Mouse (Mus musculus) hindbrain, embryonic 12.5 days (tissue): ENCODE results near the gene Ibtk. TPM values are rescaled to one million over a fixed set of nuclear protein-coding genes. Genes with fewer than 3 reads are reported as not detected.
"Not testable (repeated sequence)": the region's sequence is repeated elsewhere in the genome, so short reads cannot be mapped to it uniquely, and the experiment has no call there.

Experiments used
- ATAC-seq: fragments of 200-750 bp; cut with Nextera tagmentation; 2 replicates; pipeline ENCODE4 v1.8.0; 2017; ENCODE audit warnings: moderate TSS enrichment; ENCODE audit not compliant: low FRiP score
- H3K27ac ChIP-seq: fragments of 300-500 bp; sonication (generic); 2 replicates; pipeline ENCODE4 v1.5.1; 2016; ENCODE audit warnings: mild to moderate bottlenecking
- H3K27me3 ChIP-seq: fragments of 300-500 bp; sonication (generic); 2 replicates; pipeline ENCODE4 v1.6.1; 2016; ENCODE audit warnings: mild to moderate bottlenecking
- H3K36me3 ChIP-seq: fragments of 300-500 bp; sonication (generic); 2 replicates; pipeline ENCODE4 v1.6.1; 2016; ENCODE audit warnings: mild to moderate bottlenecking
- H3K4me1 ChIP-seq: fragments of 300-500 bp; sonication (generic); 2 replicates; pipeline ENCODE4 v1.6.1; 2016
- H3K4me2 ChIP-seq: fragments of 300-500 bp; sonication (generic); replicated peaks from 2 replicates; pipeline ENCODE4 v1.6.1; 2016; ENCODE audit warnings: mild to moderate bottlenecking
- H3K4me3 ChIP-seq: fragments of 300-500 bp; sonication (generic); 2 replicates; pipeline ENCODE4 v1.5.1; 2016; ENCODE audit warnings: mild to moderate bottlenecking
- H3K9ac ChIP-seq: fragments of 300-500 bp; sonication (generic); 2 replicates; pipeline ENCODE4 v1.6.1; 2016; ENCODE audit warnings: mild to moderate bottlenecking, moderate library complexity
- H3K9me3 ChIP-seq: fragments of 300-500 bp; sonication (generic); replicated peaks from 2 replicates; pipeline ENCODE4 v1.6.1; 2016; ENCODE audit warnings: mild to moderate bottlenecking
- WGBS: fragments of 180-500 bp; shearing (Covaris S2); methylation state at CpG from one replicate; pipeline ENCODE4 v1.1.7; 2016; 5-methylcytosine and 5-hydroxymethylcytosine counted together
- polyA plus RNA-seq: library from polyadenylated mRNA; unstranded; fragments of >200 nt; fragmentation: Nextera tagmentation; extraction: Ambion mirVana; gene quantifications from 2 replicates; pipeline ENCODE4 v1.2.1, GENCODE M21; 2016

Gene Ibtk
- polyA plus RNA-seq, result 43.5 and 47.0 TPM in 2 replicates

GRCm38 (mm10) chr9:85749142-85749921 lies at the start of gene Ibtk:
Ibtk (minus strand) TSS chr9:85749334.
- H3K9ac ChIP-seq, result peak within 1 kb of the TSS; percentile 98
- under 1% methylated on average over 52 of the region's 52 CpGs for WGBS
- H3K9me3 ChIP-seq, result no peaks in the 10 kb centered on the region
- H3K4me2 ChIP-seq, result peak within 1 kb of the TSS; percentile 75
- peak within 1 kb of the TSS; percentile 99 for H3K27ac ChIP-seq
- H3K4me1 ChIP-seq, result peaks cover 13% of the 10 kb centered on the region
- ATAC-seq, result peak; percentile 100
- H3K27me3 ChIP-seq, result no peaks in the 10 kb centered on the region
- peak within 1 kb of the TSS; percentile 97 for H3K4me3 ChIP-seq
- H3K36me3 ChIP-seq, result no peaks in the 10 kb centered on the region

GRCm38 (mm10) chr9:85791521-85791920 lies 42.4 kb upstream of the Ibtk start:
- not testable (repeated sequence) for H3K36me3 ChIP-seq, H3K4me3 ChIP-seq, H3K4me1 ChIP-seq, H3K27me3 ChIP-seq, ATAC-seq, H3K9ac ChIP-seq, H3K4me2 ChIP-seq, H3K27ac ChIP-seq, H3K9me3 ChIP-seq
- 97% methylated on average over 18 of the region's 18 CpGs for WGBS

- no peaks in the 10 kb centered on the region for H3K36me3 ChIP-seq
- H3K9me3 ChIP-seq, result no peaks in the 10 kb centered on the region
- H3K9ac ChIP-seq, result no peak overlapping the region
- no peak overlapping the region for H3K27ac ChIP-seq
- no peak for ATAC-seq
- H3K4me3 ChIP-seq, result no peak overlapping the region
- H3K27me3 ChIP-seq, result no peaks in the 10 kb centered on the region
- no peak overlapping the region for H3K4me2 ChIP-seq
- 61% methylated on average over 4 of the region's 4 CpGs for WGBS
- H3K4me1 ChIP-seq, result no peaks in the 10 kb centered on the region
Measured at GRCm38 (mm10) chr9:85780249-85780648, 31.1 kb upstream of the Ibtk start.

- Histone ChIP-seq H3K9ac (no peak overlapping the region), H3K9me3 (no peaks in the 10 kb centered on the region), H3K36me3 (no peaks in the 10 kb centered on the region), H3K27me3 (no peaks in the 10 kb centered on the region), H3K4me1 (no peaks in the 10 kb centered on the region), H3K4me2 (no peak overlapping the region), H3K4me3 (no peak overlapping the region), H3K27ac (no peak overlapping the region)
- ATAC-seq, result no peak
- 28% methylated on average over 4 of the region's 4 CpGs for WGBS
Measured at GRCm38 (mm10) chr9:85779458-85779857, 30.3 kb upstream of the Ibtk start.

- ATAC-seq, result no peak
- no peak overlapping the region for H3K27ac ChIP-seq
- no peaks in the 10 kb centered on the region for H3K36me3 ChIP-seq
- 72% methylated on average over 6 of the region's 6 CpGs for WGBS
- H3K4me3 ChIP-seq, result no peak overlapping the region
- H3K4me2 ChIP-seq, result no peak overlapping the region
- H3K9ac ChIP-seq, result no peak overlapping the region
- H3K4me1 ChIP-seq, result no peaks in the 10 kb centered on the region
- no peaks in the 10 kb centered on the region for H3K9me3 ChIP-seq
- H3K27me3 ChIP-seq, result no peaks in the 10 kb centered on the region
Measured at GRCm38 (mm10) chr9:85777544-85777943, 28.4 kb upstream of the Ibtk start.

GRCm38 (mm10) chr9:85772280-85772679 lies 23.1 kb upstream of the Ibtk start:
- Histone ChIP-seq H3K4me1 (no peaks in the 10 kb centered on the region), H3K27me3 (no peaks in the 10 kb centered on the region), H3K27ac (no peak overlapping the region), H3K36me3 (no peaks in the 10 kb centered on the region), H3K9me3 (no peaks in the 10 kb centered on the region), H3K9ac (no peak overlapping the region), H3K4me2 (no peak overlapping the region), H3K4me3 (no peak overlapping the region)
- ATAC-seq, result no peak
- 72% methylated on average over 12 of the region's 12 CpGs for WGBS

- H3K9ac ChIP-seq, result no peak overlapping the region
- H3K9me3 ChIP-seq, result no peaks in the 10 kb centered on the region
- H3K36me3 ChIP-seq, result no peaks in the 10 kb centered on the region
- no peak overlapping the region for H3K4me2 ChIP-seq
- no peaks in the 10 kb centered on the region for H3K27me3 ChIP-seq
- no peak overlapping the region for H3K4me3 ChIP-seq
- no peaks in the 10 kb centered on the region for H3K4me1 ChIP-seq
- 78% methylated on average over 3 of the region's 3 CpGs for WGBS
- no peak for ATAC-seq
- no peak overlapping the region for H3K27ac ChIP-seq
Measured at GRCm38 (mm10) chr9:85771454-85771853, 22.3 kb upstream of the Ibtk start.

- no peak overlapping the region for H3K9ac ChIP-seq
- no peaks in the 10 kb centered on the region for H3K27me3 ChIP-seq
- H3K9me3 ChIP-seq, result no peaks in the 10 kb centered on the region
- no peaks in the 10 kb centered on the region for H3K4me1 ChIP-seq
- no peak overlapping the region for H3K27ac ChIP-seq
- no peak overlapping the region for H3K4me2 ChIP-seq
- 82% methylated on average over 4 of the region's 4 CpGs for WGBS
- ATAC-seq, result no peak
- H3K36me3 ChIP-seq, result no peaks in the 10 kb centered on the region
- no peak overlapping the region for H3K4me3 ChIP-seq
Measured at GRCm38 (mm10) chr9:85770369-85770768, 21.2 kb upstream of the Ibtk start.

- Histone ChIP-seq H3K36me3 (no peaks in the 10 kb centered on the region), H3K4me1 (no peaks in the 10 kb centered on the region), H3K27me3 (no peaks in the 10 kb centered on the region), H3K9ac (no peak overlapping the region), H3K4me2 (no peak overlapping the region), H3K4me3 (no peak overlapping the region), H3K9me3 (no peaks in the 10 kb centered on the region), H3K27ac (no peak overlapping the region)
- ATAC-seq, result no peak
- WGBS, result 70% methylated on average over 12 of the region's 12 CpGs
Measured at GRCm38 (mm10) chr9:85769057-85769789, 20.1 kb upstream of the Ibtk start.

GRCm38 (mm10) chr9:85767255-85767654 lies 18.1 kb upstream of the Ibtk start:
- no peak overlapping the region for H3K27ac ChIP-seq
- H3K4me1 ChIP-seq, result no peaks in the 10 kb centered on the region
- no peaks in the 10 kb centered on the region for H3K9me3 ChIP-seq
- no peak overlapping the region for H3K4me3 ChIP-seq
- ATAC-seq, result peak; percentile 60; the same call in 1 of the 2 replicates
- H3K4me2 ChIP-seq, result no peak overlapping the region
- no peaks in the 10 kb centered on the region for H3K36me3 ChIP-seq
- 79% methylated on average over 2 of the region's 2 CpGs for WGBS
- H3K27me3 ChIP-seq, result no peaks in the 10 kb centered on the region
- H3K9ac ChIP-seq, result no peak overlapping the region

- Histone ChIP-seq H3K27me3 (no peaks in the 10 kb centered on the region), H3K4me2 (no peak overlapping the region), H3K9me3 (no peaks in the 10 kb centered on the region), H3K9ac (no peak overlapping the region), H3K4me3 (no peak overlapping the region), H3K27ac (no peak overlapping the region), H3K36me3 (no peaks in the 10 kb centered on the region), H3K4me1 (no peaks in the 10 kb centered on the region)
- whole genome bisulfite sequencing, result 63% methylated on average over 1 of the region's 1 CpGs
- ATAC-seq, result no peak
Measured at GRCm38 (mm10) chr9:85762476-85762875, 13.3 kb upstream of the Ibtk start.

GRCm38 (mm10) chr9:85750797-85751196 lies 1.7 kb upstream of the Ibtk start:
- 97% methylated on average over 7 of the region's 7 CpGs for WGBS
- Histone ChIP-seq H3K4me2 (no peak overlapping the region), H3K27ac (no peak overlapping the region), H3K4me1 (peaks cover 13% of the 10 kb centered on the region), H3K4me3 (no peak overlapping the region), H3K9ac (no peak overlapping the region), H3K9me3 (no peaks in the 10 kb centered on the region), H3K36me3 (no peaks in the 10 kb centered on the region), H3K27me3 (no peaks in the 10 kb centered on the region)
- ATAC-seq, result no peak
